Mouse (Mus musculus) midbrain, embryonic 16.5 days (tissue): Measurements from ENCODE around the gene Mafk. TPM values are rescaled to one million over a fixed set of nuclear protein-coding genes. Genes with fewer than 3 reads are reported as not detected.
A peak's percentile ranks its signal among the peaks of the same experiment; 100 is the strongest.
"Not testable (repeated sequence)": the region's sequence is repeated elsewhere in the genome, so short reads cannot be mapped to it uniquely, and the experiment has no call there.

Experiments used
- ATAC-seq: fragments of 200-750 bp; cut with Nextera tagmentation; 2 replicates; pipeline ENCODE4 v1.8.0; 2017; ENCODE audit warnings: moderate TSS enrichment
- H3K27ac ChIP-seq: fragments of 300-500 bp; sonication (generic); 2 replicates; pipeline ENCODE4 v1.5.1; 2014; ENCODE audit warnings: mild to moderate bottlenecking, low read length, mixed read lengths
- H3K27me3 ChIP-seq: fragments of 300-500 bp; sonication (generic); 2 replicates; pipeline ENCODE4 v1.6.1; 2014; ENCODE audit warnings: low read depth, low read length, mixed read lengths; ENCODE audit not compliant: control insufficient read depth, insufficient read depth
- H3K36me3 ChIP-seq: fragments of 300-500 bp; sonication (generic); 2 replicates; pipeline ENCODE4 v1.6.1; 2014; ENCODE audit warnings: mild to moderate bottlenecking, low read length, moderate library complexity, mixed read lengths; ENCODE audit not compliant: control insufficient read depth, insufficient read depth
- H3K4me1 ChIP-seq: fragments of 300-500 bp; sonication (generic); 2 replicates; pipeline ENCODE4 v1.6.1; 2014; ENCODE audit warnings: mild to moderate bottlenecking, low read length, mixed read lengths; ENCODE audit not compliant: control insufficient read depth, insufficient read depth
- H3K4me2 ChIP-seq: fragments of 300-500 bp; sonication (generic); 2 replicates; pipeline ENCODE4 v1.6.1; 2014; ENCODE audit warnings: mild to moderate bottlenecking, low read length, mixed read lengths
- H3K4me3 ChIP-seq: fragments of 300-500 bp; sonication (generic); 2 replicates; pipeline ENCODE4 v1.5.1; 2014; ENCODE audit warnings: low read depth, mild to moderate bottlenecking, low read length, moderate library complexity, mixed read lengths
- H3K9ac ChIP-seq: fragments of 300-500 bp; sonication (generic); 2 replicates; pipeline ENCODE4 v1.6.1; 2014; ENCODE audit warnings: low read depth, low read length, mixed read lengths
- H3K9me3 ChIP-seq: fragments of 300-500 bp; sonication (generic); replicated peaks from 2 replicates; pipeline ENCODE4 v1.6.1; 2014; ENCODE audit warnings: mild to moderate bottlenecking, low read length, mixed read lengths; ENCODE audit not compliant: control insufficient read depth, poor library complexity, severe bottlenecking
- WGBS: fragments of 180-500 bp; shearing (Covaris S2); extraction: QIAGEN DNeasy Blood & Tissue Kit; methylation state at CpG from one replicate; pipeline ENCODE4 v1.1.7; 2014; 5-methylcytosine and 5-hydroxymethylcytosine counted together
- polyA plus RNA-seq: library from polyadenylated mRNA; unstranded; fragments of >200 nt; fragmentation: Nextera tagmentation; extraction: Ambion mirVana; gene quantifications from 2 replicates; pipeline ENCODE4 v1.2.1, GENCODE M21; 2015

Gene Mafk
- 17.6 and 18.8 TPM in 2 replicates for polyA plus RNA-seq

GRCm38 (mm10) chr5:139791227-139792158 lies at the start of gene Mafk:
Gene Mafk, plus strand, starts transcription at chr5:139791513.
- ATAC-seq, result peak; percentile 82
- H3K27me3 ChIP-seq, result no peaks in the 10 kb centered on the region
- peak within 1 kb of the TSS; percentile 75 for H3K4me3 ChIP-seq
- H3K9ac ChIP-seq, result peak within 1 kb of the TSS; percentile 75
- peaks cover 12% of the 10 kb centered on the region for H3K4me1 ChIP-seq
- H3K9me3 ChIP-seq, result no peaks in the 10 kb centered on the region
- peak within 1 kb of the TSS; percentile 99 for H3K4me2 ChIP-seq
- no peak within 1 kb of the TSS; the same call in 1 of the 2 replicates for H3K27ac ChIP-seq
- H3K36me3 ChIP-seq, result no peaks in the 10 kb centered on the region
- WGBS, result under 1% methylated on average over 92 of the region's 92 CpGs

GRCm38 (mm10) chr5:139742640-139743039 lies 48.7 kb upstream of the Mafk start:
- H3K9ac ChIP-seq, H3K27ac ChIP-seq, ATAC-seq, H3K27me3 ChIP-seq, H3K9me3 ChIP-seq, H3K4me1 ChIP-seq, H3K36me3 ChIP-seq, H3K4me3 ChIP-seq, H3K4me2 ChIP-seq: not testable (repeated sequence)
- WGBS, result 54% methylated on average over 3 of the region's 3 CpGs

- no peaks in the 10 kb centered on the region for H3K27me3 ChIP-seq
- 6% methylated on average over 3 of the region's 3 CpGs for WGBS
- H3K4me1 ChIP-seq, result no peaks in the 10 kb centered on the region
- peak; percentile 47; the same call in 1 of the 2 replicates for ATAC-seq
- H3K4me3 ChIP-seq, result no peak overlapping the region
- no peaks in the 10 kb centered on the region for H3K36me3 ChIP-seq
- no peak overlapping the region for H3K4me2 ChIP-seq
- no peak overlapping the region for H3K9ac ChIP-seq
- H3K9me3 ChIP-seq, result no peaks in the 10 kb centered on the region
- H3K27ac ChIP-seq, result no peak overlapping the region
These were observed 45.5 kb upstream of the Mafk start for GRCm38 (mm10) chr5:139745771-139746170.

- H3K4me2 ChIP-seq, result no peak overlapping the region
- WGBS, result 87% methylated on average over 16 of the region's 16 CpGs
- H3K9me3 ChIP-seq, result no peaks in the 10 kb centered on the region
- H3K4me3 ChIP-seq, result no peak overlapping the region
- H3K9ac ChIP-seq, result no peak overlapping the region
- no peaks in the 10 kb centered on the region for H3K27me3 ChIP-seq
- no peaks in the 10 kb centered on the region for H3K4me1 ChIP-seq
- H3K36me3 ChIP-seq, result peaks cover 22% of the 10 kb centered on the region
- ATAC-seq, result no peak
- H3K27ac ChIP-seq, result no peak overlapping the region
These were observed 41.7 kb upstream of the Mafk start for GRCm38 (mm10) chr5:139749413-139750125.

GRCm38 (mm10) chr5:139750535-139750934 lies 40.8 kb upstream of the Mafk start:
- H3K9ac ChIP-seq, result no peak overlapping the region
- no peak overlapping the region for H3K27ac ChIP-seq
- no peaks in the 10 kb centered on the region for H3K4me1 ChIP-seq
- ATAC-seq, result 0 out of 2 replicates have a peak, but pooled peaks have one; percentile 23
- no peak overlapping the region for H3K4me3 ChIP-seq
- H3K27me3 ChIP-seq, result no peaks in the 10 kb centered on the region
- no peaks in the 10 kb centered on the region for H3K9me3 ChIP-seq
- no peak overlapping the region for H3K4me2 ChIP-seq
- peaks cover 28% of the 10 kb centered on the region for H3K36me3 ChIP-seq

- Histone ChIP-seq H3K4me1 (no peaks in the 10 kb centered on the region), H3K9ac (no peak overlapping the region), H3K9me3 (no peaks in the 10 kb centered on the region), H3K27me3 (no peaks in the 10 kb centered on the region), H3K4me3 (no peak overlapping the region), H3K4me2 (no peak overlapping the region), H3K27ac (no peak overlapping the region), H3K36me3 (peaks cover 63% of the 10 kb centered on the region)
- ATAC-seq, result no peak
- WGBS, result 31% methylated on average over 12 of the region's 12 CpGs
These were observed 36.6 kb upstream of the Mafk start for GRCm38 (mm10) chr5:139754753-139755152.

- H3K4me3 ChIP-seq, result no peak overlapping the region
- no peak overlapping the region for H3K9ac ChIP-seq
- no peaks in the 10 kb centered on the region for H3K4me1 ChIP-seq
- H3K4me2 ChIP-seq, result no peak overlapping the region
- H3K9me3 ChIP-seq, result no peaks in the 10 kb centered on the region
- no peak overlapping the region for H3K27ac ChIP-seq
- H3K36me3 ChIP-seq, result peaks cover 72% of the 10 kb centered on the region
- 92% methylated on average over 12 of the region's 12 CpGs for WGBS
- ATAC-seq, result no peak
- no peaks in the 10 kb centered on the region for H3K27me3 ChIP-seq
These were observed 35.2 kb upstream of the Mafk start for GRCm38 (mm10) chr5:139756135-139756534.

- no peak overlapping the region for H3K4me3 ChIP-seq
- no peak overlapping the region for H3K27ac ChIP-seq
- no peaks in the 10 kb centered on the region for H3K27me3 ChIP-seq
- ATAC-seq, result no peak
- peaks cover 71% of the 10 kb centered on the region for H3K36me3 ChIP-seq
- no peak overlapping the region for H3K9ac ChIP-seq
- no peak overlapping the region for H3K4me2 ChIP-seq
- H3K9me3 ChIP-seq, result no peaks in the 10 kb centered on the region
- H3K4me1 ChIP-seq, result no peaks in the 10 kb centered on the region
- 89% methylated on average over 2 of the region's 2 CpGs for WGBS
These were observed 34.7 kb upstream of the Mafk start for GRCm38 (mm10) chr5:139756586-139756985.

GRCm38 (mm10) chr5:139758096-139758495 lies 33.2 kb upstream of the Mafk start:
- H3K4me2 ChIP-seq, result no peak overlapping the region
- no peak overlapping the region for H3K27ac ChIP-seq
- no peak overlapping the region for H3K4me3 ChIP-seq
- H3K36me3 ChIP-seq, result peaks cover 77% of the 10 kb centered on the region
- no peaks in the 10 kb centered on the region for H3K9me3 ChIP-seq
- no peaks in the 10 kb centered on the region for H3K4me1 ChIP-seq
- ATAC-seq, result no peak
- no peaks in the 10 kb centered on the region for H3K27me3 ChIP-seq
- 89% methylated on average over 16 of the region's 16 CpGs for WGBS
- no peak overlapping the region for H3K9ac ChIP-seq
